Mouse (Mus musculus) c-Kit-positive CD71-positive TER-119-negative erythroid progenitor cells, embryonic 14.5 days (primary cell): Measurements from ENCODE around the gene Psme4.

Source experiments
- DNase-seq: peaks from one replicate; pipeline ENCODE4 v3.0.0-alpha.2; 2013; ENCODE audit warnings: low read depth

Psme4 gene

GRCm38 (mm10) chr11:30786230-30786983 lies 14.9 kb downstream of the Psme4 start:
- DNase-seq = no peak

GRCm38 (mm10) chr11:30792680-30793079 lies 21.2 kb downstream of the Psme4 start:
- DNase-seq = no peak

DNA sequence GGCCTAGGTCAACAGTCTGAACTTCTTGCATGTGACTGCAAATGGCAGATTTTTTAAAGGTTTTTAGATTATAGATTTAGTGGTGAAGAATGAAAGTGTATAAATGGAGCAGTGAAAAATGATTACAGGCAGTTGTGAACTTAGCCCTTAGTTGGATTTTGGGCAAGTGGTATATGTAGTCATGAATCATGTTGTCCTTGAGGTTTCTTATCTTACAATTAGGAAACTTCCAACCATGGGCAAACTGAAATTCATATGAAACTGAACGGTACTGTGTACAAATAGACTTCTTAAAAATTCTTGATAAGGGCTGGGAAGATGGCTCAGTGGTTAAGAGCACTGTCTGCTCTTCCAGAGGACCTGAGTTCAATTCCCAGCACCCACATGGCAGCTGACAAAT lies 22.2 kb downstream of the Psme4 start:
- no peak for DNase-seq

DNA sequence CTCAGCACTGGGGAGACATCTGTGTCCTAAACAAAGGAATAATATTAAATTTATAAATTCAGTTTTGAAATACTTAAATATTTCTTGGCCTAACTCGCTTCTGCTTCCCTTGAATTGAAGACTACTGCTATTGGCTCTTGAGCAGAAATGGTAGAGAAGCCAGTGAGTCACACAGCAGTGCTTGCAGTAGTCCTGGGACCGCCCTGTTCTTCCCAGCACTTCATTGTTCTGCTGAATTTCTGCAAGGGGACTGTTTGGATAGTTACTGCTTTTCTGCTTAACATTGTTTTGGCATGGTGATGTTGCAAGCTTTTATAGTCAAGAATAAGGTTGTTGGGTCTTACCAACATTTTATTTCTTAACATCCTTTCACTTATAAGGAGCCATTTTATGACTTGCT lies 25.7 kb downstream of the Psme4 start:
- no peak for DNase-seq

GRCm38 (mm10) chr11:30799496-30799895 lies 28.0 kb downstream of the Psme4 start:
- peak; percentile 41 for DNase-seq

- DNase-seq = no peak
Observed at GRCm38 (mm10) chr11:30800091-30800490, 28.6 kb downstream of the Psme4 start.

- DNase-seq = no peak
Observed at GRCm38 (mm10) chr11:30802421-30802820, 30.9 kb downstream of the Psme4 start.

DNA sequence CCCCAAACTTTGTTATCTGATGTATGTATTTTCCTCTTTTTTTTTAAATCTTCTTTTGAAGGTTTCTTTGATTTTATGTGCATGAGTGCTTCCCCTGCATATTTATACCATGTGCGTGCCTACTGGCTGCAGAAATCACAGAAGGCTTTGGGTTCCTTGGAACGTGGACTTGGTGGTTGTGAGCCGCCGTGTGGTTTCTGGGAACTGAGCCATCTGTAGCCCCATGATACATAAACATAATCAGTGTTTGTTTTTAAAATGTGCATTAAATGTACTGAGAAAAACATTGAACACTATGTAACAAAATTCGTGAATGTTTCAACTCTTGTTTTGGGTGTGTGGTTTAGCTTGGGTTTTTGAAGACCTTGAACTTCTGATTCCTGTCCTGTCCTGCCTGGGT lies 49.6 kb downstream of the Psme4 start:
- no peak for DNase-seq

DNA sequence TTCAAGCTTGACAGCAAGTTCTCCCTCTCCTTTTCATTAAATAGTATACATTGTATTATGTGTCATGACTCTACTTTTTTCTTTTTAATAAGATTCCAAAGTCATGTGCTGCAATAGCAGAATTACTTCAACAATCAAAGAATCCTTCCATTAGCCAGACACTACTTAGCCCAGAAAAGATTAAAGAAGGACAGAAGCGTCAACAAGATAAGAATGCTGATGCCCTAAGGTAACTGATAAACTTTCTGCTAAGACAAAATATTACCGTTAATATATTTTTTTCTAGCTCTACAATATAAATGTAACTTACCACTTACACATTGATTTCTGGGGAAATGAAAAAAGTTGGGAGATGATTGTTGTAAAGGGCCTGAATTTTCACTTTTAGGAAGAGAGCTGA lies 67.3 kb downstream of the Psme4 start:
- DNase-seq = peak; percentile 6

- DNase-seq = no peak
Observed at GRCm38 (mm10) chr11:30844355-30844754, 72.8 kb downstream of the Psme4 start.

DNA sequence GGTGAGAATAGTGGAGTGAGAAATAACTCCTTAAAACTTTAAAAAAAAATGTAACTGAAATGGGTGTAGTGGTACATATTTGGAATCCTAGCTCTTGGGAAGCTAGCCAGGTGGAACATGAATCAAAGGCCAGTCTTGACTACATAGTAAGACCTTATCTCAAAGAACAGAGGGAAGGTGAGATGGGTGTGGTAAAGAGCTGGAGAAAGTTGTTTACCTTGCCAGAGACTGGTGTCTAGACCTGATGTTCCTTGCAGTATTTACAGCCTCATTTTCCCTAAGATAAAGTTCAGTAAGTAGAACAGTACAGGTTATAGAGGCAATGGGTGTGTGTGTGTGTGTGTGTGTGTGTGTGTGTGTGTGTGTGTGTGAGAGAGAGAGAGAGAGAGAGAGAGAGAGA lies 100.9 kb downstream of the Psme4 start:
- DNase-seq = no peak

DNA sequence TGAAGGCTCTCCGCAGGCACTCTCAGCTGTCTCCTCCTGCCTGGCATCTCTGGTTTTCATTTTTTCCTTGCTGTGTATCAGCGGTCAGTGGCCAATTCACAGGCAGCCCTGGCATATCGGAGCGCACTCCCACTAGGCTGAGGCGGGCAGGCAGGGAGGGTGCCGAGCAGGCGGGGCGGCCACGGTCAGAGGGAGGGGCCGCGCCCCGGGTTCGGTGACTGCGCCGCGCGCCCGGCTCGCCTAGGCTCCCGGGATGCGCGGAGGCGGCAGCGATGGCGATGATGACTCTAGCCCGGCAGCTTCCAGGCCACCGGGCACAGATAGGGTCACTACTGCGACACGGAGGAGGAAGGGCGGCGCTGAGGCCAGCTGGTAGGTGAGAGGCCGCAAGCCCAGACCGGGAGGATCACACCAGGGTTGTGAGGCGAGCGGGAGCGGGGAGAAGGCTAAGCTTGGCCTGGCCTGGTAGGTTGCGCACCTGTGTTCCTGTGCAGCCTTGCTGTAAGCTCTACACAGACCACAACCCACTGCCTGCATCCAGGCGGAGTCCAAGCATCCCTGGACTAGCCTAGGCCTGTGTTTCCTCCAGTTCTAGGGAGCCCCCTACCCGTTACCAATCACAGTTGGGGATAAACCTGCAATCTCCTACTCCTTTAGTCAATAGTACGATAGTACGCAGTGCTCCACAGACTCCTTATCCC lies 113.8 kb downstream of the Psme4 start, which contains the start of the genes Gpr75 and Asb3:
Gene Gpr75, plus strand, starts transcription at position 188 of the 701 bp plus-strand sequence.
Gene Asb3, plus strand, starts transcription at position 246 of the 701 bp plus-strand sequence.
- DNase-seq = no peak

GRCm38 (mm10) chr11:30888153-30888552 lies 116.6 kb downstream of the Psme4 start:
- DNase-seq = no peak

DNA sequence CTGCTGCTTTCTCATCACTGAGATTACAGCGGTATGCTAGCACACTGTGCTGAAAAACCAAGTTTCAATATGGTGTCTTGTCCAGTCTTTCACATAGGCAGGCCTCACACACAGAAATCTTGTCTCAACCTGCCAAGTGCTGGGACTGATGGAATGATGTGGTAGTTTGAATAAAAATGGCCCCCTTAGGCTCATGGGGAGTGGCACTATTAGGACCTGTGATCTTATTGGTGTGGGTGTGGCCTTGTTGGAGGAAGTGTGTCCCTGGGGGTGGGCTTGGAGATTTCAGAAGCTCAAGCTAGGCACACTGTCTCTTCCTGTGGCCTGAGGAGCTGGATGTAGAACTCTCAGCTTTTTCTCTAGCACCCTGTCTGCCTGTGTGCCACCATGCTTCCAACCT lies 124.7 kb downstream of the Psme4 start:
- no peak for DNase-seq

DNA sequence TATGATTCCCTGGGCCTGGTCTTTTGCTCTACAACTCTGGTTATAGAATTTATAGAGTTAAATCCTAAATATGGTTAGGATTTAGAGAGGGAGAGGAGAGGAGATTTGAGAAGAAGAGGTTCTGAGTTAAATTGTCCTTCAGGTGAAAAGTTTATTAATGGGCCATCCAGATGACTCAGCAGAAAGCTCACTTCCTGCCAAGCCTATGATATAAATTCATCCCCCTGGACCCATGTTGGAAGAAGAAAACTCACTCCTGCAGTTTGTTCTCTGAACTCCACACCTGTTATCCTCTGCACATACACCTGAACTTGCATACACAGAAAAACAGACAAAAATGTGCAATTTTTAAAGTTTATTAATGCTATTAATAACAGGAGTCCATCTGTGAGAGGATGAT lies 127.8 kb downstream of the Psme4 start:
- DNase-seq = no peak

DNA sequence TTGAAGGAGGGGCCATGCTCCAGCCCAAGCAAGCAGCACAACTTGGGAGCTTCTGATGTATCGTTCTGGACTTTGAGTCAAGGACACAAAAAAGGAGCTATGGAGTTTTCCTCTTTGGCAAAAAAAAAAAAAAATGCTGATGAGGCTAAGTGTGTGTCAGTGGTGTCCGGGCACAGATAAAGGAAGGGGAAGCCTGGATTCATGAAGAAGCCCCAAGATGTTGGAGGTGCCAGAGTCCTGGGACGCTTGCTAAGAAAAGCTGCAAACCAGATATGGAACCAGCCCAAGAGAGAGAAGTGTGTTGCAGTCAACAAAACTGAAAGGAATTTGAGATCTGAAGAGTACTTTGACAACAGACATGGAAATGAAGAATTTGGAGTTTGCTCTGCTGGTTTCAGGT lies 140.8 kb downstream of the Psme4 start:
- DNase-seq = no peak

- DNase-seq = no peak
Observed at GRCm38 (mm10) chr11:30920641-30921040, 149.1 kb downstream of the Psme4 start.

- DNase-seq = no peak
Observed at GRCm38 (mm10) chr11:30923283-30923682, 151.8 kb downstream of the Psme4 start.

DNA sequence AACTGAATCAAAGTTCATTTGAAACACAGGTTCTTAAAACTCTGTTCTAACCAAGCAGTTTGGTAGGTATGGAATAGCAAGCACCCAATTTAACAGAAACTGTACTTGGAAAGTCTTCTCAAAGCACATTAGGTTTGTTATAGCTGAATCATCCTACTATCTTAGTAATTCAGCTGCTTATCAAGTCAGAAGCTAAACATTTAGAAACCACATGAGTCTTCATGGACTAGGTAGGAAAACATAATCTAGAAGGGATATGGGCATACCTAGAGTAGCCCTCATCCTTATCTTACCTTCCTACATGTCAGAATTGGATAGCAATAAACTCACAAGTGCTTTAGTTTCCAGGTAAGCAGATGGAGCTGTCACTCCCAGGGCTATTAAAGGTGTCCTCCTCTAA lies 156.6 kb downstream of the Psme4 start:
- peak; percentile 25 for DNase-seq

GRCm38 (mm10) chr11:30928498-30928897 lies 157.0 kb downstream of the Psme4 start:
- no peak for DNase-seq
